Mouse (Mus musculus) liver, embryonic 16.5 days (tissue): ENCODE measurements around the gene Sqor. TPM values are rescaled to one million over a fixed set of nuclear protein-coding genes. Genes with fewer than 3 reads are reported as not detected.

Source experiments
- ATAC-seq: fragments of 200-750 bp; cut with Nextera tagmentation; 2 replicates; pipeline ENCODE4 v1.8.0; 2017; ENCODE audit warnings: low read depth, mild to moderate bottlenecking, moderate number of reproducible peaks, moderate library complexity
- H3K27ac ChIP-seq: fragments of 300-500 bp; sonication (generic); 2 replicates; pipeline ENCODE4 v1.5.1; 2014; ENCODE audit warnings: mild to moderate bottlenecking, low read length
- H3K27me3 ChIP-seq: fragments of 300-500 bp; sonication (generic); 2 replicates; pipeline ENCODE4 v1.6.1; 2014; ENCODE audit warnings: low read depth, low read length, mixed read lengths; ENCODE audit not compliant: control insufficient read depth, insufficient read depth
- H3K36me3 ChIP-seq: fragments of 300-500 bp; sonication (generic); 2 replicates; pipeline ENCODE4 v1.6.1; 2014; ENCODE audit warnings: mild to moderate bottlenecking; ENCODE audit not compliant: control insufficient read depth, insufficient read depth
- H3K4me1 ChIP-seq: fragments of 300-500 bp; sonication (generic); 2 replicates; pipeline ENCODE4 v1.6.1; 2014; ENCODE audit warnings: low read depth, low read length, mixed read lengths; ENCODE audit not compliant: control insufficient read depth
- H3K4me2 ChIP-seq: fragments of 300-500 bp; sonication (generic); 2 replicates; pipeline ENCODE4 v1.6.1; 2014; ENCODE audit warnings: low read depth, low read length, mixed read lengths
- H3K4me3 ChIP-seq: fragments of 300-500 bp; sonication (generic); 2 replicates; pipeline ENCODE4 v1.5.1; 2014; ENCODE audit warnings: low read depth, mild to moderate bottlenecking, low read length
- H3K9ac ChIP-seq: fragments of 300-500 bp; sonication (generic); 2 replicates; pipeline ENCODE4 v1.6.1; 2014; ENCODE audit warnings: low read depth, low read length
- H3K9me3 ChIP-seq: fragments of 300-500 bp; sonication (generic); replicated peaks from 2 replicates; pipeline ENCODE4 v1.6.1; 2016; ENCODE audit warnings: low read length; ENCODE audit not compliant: control insufficient read depth
- WGBS: fragments of 180-500 bp; shearing (Covaris S2); extraction: QIAGEN DNeasy Blood & Tissue Kit; methylation state at CpG from one replicate; pipeline ENCODE4 v1.1.7; 2014; ENCODE audit not compliant: insufficient replicate concordance; 5-methylcytosine and 5-hydroxymethylcytosine counted together
- polyA plus RNA-seq: library from polyadenylated mRNA; unstranded; fragments of >200 nt; fragmentation: Nextera tagmentation; extraction: Ambion mirVana; gene quantifications from 2 replicates; pipeline ENCODE4 v1.2.1, GENCODE M21; 2015

Sqor gene
- polyA plus RNA-seq, 1 experiment from 2014 or later, result 9.1 TPM

DNA sequence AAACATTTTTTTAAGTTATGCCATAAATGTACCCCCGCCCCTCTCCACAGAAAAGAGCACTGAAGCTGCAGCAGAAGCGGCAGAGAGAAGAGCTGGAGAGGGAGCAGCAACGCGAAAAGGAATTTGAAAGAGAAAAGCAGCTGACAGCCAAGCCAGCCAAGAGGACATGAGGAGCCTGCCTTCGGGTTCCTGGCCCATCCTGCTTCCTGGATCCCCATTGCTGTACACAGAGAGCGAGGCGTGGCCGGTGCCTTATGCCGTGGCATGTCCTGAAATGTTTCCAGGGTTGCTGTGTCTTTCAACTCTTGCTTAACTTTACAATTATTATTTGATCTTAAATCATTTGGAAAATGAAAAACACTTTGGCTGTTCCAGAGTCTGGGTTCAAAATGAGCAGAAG lies 18.6 kb upstream of the Sqor start:
- Histone ChIP-seq H3K27me3 (no peaks in the 10 kb centered on the region), H3K9ac (no peak overlapping the region), H3K4me1 (no peaks in the 10 kb centered on the region), H3K4me3 (no peak overlapping the region), H3K4me2 (no peak overlapping the region), H3K36me3 (no peaks in the 10 kb centered on the region; the same call in 1 of the 2 replicates), H3K27ac (no peak overlapping the region), H3K9me3 (no peaks in the 10 kb centered on the region)
- 79% methylated on average over 9 of the region's 9 CpGs for WGBS
- no peak for ATAC-seq

DNA sequence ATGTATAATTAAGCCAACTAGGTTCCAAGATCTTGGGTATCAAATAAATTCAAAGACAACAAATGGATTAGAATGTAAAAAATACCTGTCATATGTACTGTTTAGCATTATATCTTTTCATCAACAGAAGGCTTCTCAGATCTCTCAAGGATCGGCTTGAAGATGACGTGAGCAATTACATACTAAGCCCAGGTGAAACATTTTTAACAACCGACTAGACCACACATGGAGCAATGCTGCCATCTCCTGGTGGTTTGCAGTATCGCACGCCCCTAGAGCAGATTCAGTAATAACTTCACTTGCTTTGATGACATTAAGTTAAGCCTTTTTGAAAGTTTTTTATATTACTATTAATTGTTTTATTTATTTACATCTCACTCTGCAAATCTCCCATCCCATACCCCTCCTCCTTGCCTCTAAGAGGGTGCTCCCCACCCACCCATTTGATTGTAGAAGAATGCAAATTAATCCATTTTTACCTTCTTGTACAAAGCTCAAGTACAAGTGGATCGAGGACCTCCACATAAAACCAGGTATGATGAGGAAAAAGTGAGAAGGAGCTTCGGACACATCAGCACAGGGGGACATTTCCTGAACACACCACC lies 11.2 kb upstream of the Sqor start:
- H3K4me3 ChIP-seq, result no peak overlapping the region
- 12% methylated on average over 7 of the region's 7 CpGs for WGBS

DNA sequence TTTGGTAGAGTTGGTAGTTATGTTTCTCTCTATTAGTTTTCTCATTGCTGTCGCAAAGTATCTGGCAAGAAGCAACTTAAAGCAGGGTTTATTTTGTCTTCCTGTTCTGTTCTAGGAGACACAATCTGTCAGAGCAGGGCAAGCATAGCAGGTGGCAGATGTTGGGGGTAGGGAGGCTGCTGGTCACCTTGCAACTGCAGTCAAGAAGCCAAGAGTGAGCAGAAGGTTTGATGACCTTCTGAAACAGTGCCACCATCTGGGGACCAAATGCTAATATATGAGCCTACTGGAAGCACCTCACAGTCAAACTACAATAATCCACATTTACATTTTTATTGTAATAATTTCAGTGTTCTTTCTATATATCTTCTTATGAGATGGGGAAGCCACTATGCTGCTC lies 5.2 kb upstream of the Sqor start:
- no peaks in the 10 kb centered on the region for H3K36me3 ChIP-seq
- H3K9me3 ChIP-seq, result no peaks in the 10 kb centered on the region
- H3K4me3 ChIP-seq, result no peak overlapping the region
- H3K27me3 ChIP-seq, result no peaks in the 10 kb centered on the region
- H3K4me1 ChIP-seq, result no peaks in the 10 kb centered on the region
- WGBS, result 61% methylated on average over 1 of the region's 1 CpGs
- H3K9ac ChIP-seq, result no peak overlapping the region
- ATAC-seq, result no peak
- no peak overlapping the region for H3K27ac ChIP-seq
- no peak overlapping the region for H3K4me2 ChIP-seq

More for the DNA sequence above, 11.2 kb upstream of the Sqor start:
- Histone ChIP-seq H3K4me1 (no peaks in the 10 kb centered on the region), H3K36me3 (no peaks in the 10 kb centered on the region), H3K9ac (no peak overlapping the region), H3K9me3 (no peaks in the 10 kb centered on the region), H3K4me2 (no peak overlapping the region), H3K27ac (no peak overlapping the region), H3K27me3 (no peaks in the 10 kb centered on the region)
- no peak for ATAC-seq

DNA sequence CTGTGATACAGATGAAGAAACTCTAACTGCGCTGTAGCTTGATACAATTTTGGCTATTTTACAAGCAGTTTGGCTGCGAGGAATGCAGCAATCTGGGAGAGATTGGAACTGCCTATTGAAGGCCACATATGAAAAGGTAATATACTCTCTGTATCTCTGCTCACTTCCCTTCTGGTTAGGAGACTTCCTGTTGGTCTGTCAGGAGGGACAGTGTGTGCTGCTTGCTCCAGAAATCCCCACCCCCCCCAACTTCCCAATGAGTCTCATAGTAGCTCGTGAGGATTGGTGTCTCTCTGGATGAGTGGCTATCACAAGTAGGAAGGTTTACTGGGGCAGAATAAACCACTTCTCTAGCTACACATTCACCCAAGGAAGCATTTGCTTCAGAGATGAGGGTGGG lies 2.0 kb upstream of the Sqor start:
- H3K4me3 ChIP-seq, result no peak overlapping the region

DNA sequence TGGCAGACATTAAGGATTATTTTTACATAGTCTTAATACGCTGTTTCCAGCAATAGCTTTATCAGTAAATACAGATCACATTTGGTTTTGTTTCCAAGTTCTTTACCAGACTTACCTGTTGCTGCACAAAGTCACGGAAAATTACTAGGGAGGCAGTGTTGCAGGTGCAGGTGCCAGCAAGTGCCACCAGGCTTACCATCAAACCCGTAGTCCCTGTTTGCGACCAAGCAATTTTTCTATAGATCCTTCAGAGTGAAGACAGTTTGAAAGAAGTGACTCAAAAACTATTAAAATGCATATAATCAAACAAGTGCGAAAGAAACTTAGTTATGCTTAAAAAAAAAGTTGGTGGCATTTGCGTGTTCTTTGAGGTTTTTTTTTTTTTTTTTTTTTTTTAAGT lies 511 bp upstream of the Sqor start:
- ATAC-seq, result no peak
- Histone ChIP-seq H3K36me3 (no peaks in the 10 kb centered on the region), H3K4me1 (peaks cover 4% of the 10 kb centered on the region), H3K27ac (no peak overlapping the region), H3K4me3 (peak overlapping the region; percentile 61; the same call in 1 of the 2 replicates), H3K9me3 (no peaks in the 10 kb centered on the region), H3K27me3 (peaks cover 5% of the 10 kb centered on the region), H3K9ac (no peak overlapping the region), H3K4me2 (peak overlapping the region; percentile 75)
- WGBS, result 49% methylated on average over 6 of the region's 6 CpGs

More for the DNA sequence above, 2.0 kb upstream of the Sqor start:
- Histone ChIP-seq H3K27ac (no peak overlapping the region), H3K27me3 (peaks cover 5% of the 10 kb centered on the region), H3K9me3 (no peaks in the 10 kb centered on the region), H3K36me3 (no peaks in the 10 kb centered on the region), H3K9ac (no peak overlapping the region), H3K4me2 (no peak overlapping the region), H3K4me1 (peaks cover 4% of the 10 kb centered on the region)
- 40% methylated on average over 3 of the region's 3 CpGs for WGBS
- ATAC-seq, result no peak

DNA sequence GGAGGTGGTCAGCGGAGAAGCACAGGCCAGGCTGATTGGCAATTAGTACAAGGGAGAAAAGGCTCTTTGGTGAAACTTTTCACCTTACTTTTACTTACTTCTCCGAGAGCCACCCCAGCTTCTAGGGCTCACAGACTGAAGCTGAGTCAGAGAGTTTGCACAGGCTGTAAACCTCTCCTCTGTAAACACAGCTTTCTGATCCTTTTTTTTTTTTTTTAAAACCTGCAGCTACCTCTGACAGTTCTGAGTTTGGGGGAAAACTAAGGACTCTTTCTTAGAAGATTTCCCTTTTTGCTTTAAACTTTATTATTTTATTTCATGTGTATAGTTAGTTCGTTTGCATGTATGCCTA lies 733 bp downstream of the Sqor start:
- H3K4me1 ChIP-seq, result peaks cover 4% of the 10 kb centered on the region
- H3K9me3 ChIP-seq, result no peaks in the 10 kb centered on the region
- peak overlapping the region; percentile 75 for H3K4me2 ChIP-seq
- no peak overlapping the region for H3K27ac ChIP-seq
- ATAC-seq, result no peak
- WGBS, result 37% methylated on average over 3 of the region's 3 CpGs
- peak overlapping the region; percentile 61 for H3K4me3 ChIP-seq
- peaks cover 5% of the 10 kb centered on the region for H3K27me3 ChIP-seq
- no peaks in the 10 kb centered on the region for H3K36me3 ChIP-seq
- H3K9ac ChIP-seq, result peak overlapping the region; percentile 51

- H3K9ac ChIP-seq, result no peak overlapping the region
- H3K4me2 ChIP-seq, result no peak overlapping the region
- H3K4me1 ChIP-seq, result no peaks in the 10 kb centered on the region
- peaks cover 2% of the 10 kb centered on the region for H3K27me3 ChIP-seq
- no peaks in the 10 kb centered on the region for H3K36me3 ChIP-seq
- WGBS, result 60% methylated on average over 2 of the region's 2 CpGs
- no peak overlapping the region for H3K27ac ChIP-seq
- H3K9me3 ChIP-seq, result no peaks in the 10 kb centered on the region
- no peak overlapping the region for H3K4me3 ChIP-seq
- peak; percentile 50; the same call in 1 of the 2 replicates for ATAC-seq
These were observed 6.0 kb downstream of the Sqor start for GRCm38 (mm10) chr2:122771002-122771401.

GRCm38 (mm10) chr2:122772899-122773298 lies 7.9 kb downstream of the Sqor start:
- no peak for ATAC-seq
- H3K27me3 ChIP-seq, result no peaks in the 10 kb centered on the region
- H3K4me1 ChIP-seq, result no peaks in the 10 kb centered on the region
- no peak overlapping the region for H3K4me3 ChIP-seq
- 58% methylated on average over 1 of the region's 1 CpGs for WGBS
- H3K9me3 ChIP-seq, result no peaks in the 10 kb centered on the region
- H3K9ac ChIP-seq, result no peak overlapping the region
- no peak overlapping the region for H3K27ac ChIP-seq
- no peaks in the 10 kb centered on the region for H3K36me3 ChIP-seq
- no peak overlapping the region for H3K4me2 ChIP-seq

DNA sequence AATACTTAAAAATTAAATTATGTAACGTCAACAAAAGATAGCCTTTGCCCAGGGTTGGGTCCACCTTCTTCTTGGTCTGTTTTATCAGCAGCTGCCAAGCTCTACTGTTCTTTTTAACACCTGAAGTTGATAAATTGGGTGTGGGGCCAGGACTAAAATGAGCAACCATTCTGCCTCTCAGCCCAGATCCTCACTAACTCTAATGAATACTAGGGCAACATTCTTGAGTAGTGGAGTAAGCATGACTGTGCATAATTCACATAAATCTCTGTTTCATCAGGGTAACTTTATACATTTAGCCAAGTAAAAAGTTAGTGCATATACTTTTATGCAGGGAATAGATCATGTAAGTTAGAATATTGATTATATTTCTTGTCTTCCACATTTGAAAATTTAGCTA lies 10.5 kb downstream of the Sqor start:
- Histone ChIP-seq H3K27me3 (no peaks in the 10 kb centered on the region), H3K9ac (no peak overlapping the region), H3K4me2 (no peak overlapping the region), H3K9me3 (no peaks in the 10 kb centered on the region), H3K27ac (no peak overlapping the region), H3K36me3 (no peaks in the 10 kb centered on the region), H3K4me1 (no peaks in the 10 kb centered on the region), H3K4me3 (no peak overlapping the region)
- no peak for ATAC-seq
- 57% methylated on average over 1 of the region's 1 CpGs for WGBS
